Mouse (Mus musculus): ENCODE data around the gene Reln.

Gene Reln

GRCm38 (mm10) chr5:22208311-22209021 lies 136.0 kb downstream of the Reln start:
- no peak for DNase-seq

- no peak for DNase-seq
These were observed 146.6 kb downstream of the Reln start for GRCm38 (mm10) chr5:22197926-22198325.

- DNase-seq, result no peak
These were observed 147.6 kb downstream of the Reln start for GRCm38 (mm10) chr5:22196891-22197290.

GRCm38 (mm10) chr5:22196476-22196875 lies 148.0 kb downstream of the Reln start:
- no peak for DNase-seq

GRCm38 (mm10) chr5:22195352-22195941 lies 149.1 kb downstream of the Reln start:
- no peak for DNase-seq

GRCm38 (mm10) chr5:22191784-22192183 lies 152.7 kb downstream of the Reln start:
- peak in 1 of 2 experiments; percentile 1 for DNase-seq

GRCm38 (mm10) chr5:22190333-22190732 lies 154.2 kb downstream of the Reln start:
- no peak for DNase-seq

- no peak for DNase-seq
These were observed 156.9 kb downstream of the Reln start for GRCm38 (mm10) chr5:22187599-22187998.

- no peak for DNase-seq
These were observed 168.0 kb downstream of the Reln start for GRCm38 (mm10) chr5:22176480-22176879.

GRCm38 (mm10) chr5:22171336-22171735 lies 173.2 kb downstream of the Reln start:
- no peak for DNase-seq

GRCm38 (mm10) chr5:22164060-22164934 lies 180.2 kb downstream of the Reln start:
- DNase-seq, result no peak

GRCm38 (mm10) chr5:22160935-22161334 lies 183.6 kb downstream of the Reln start:
- DNase-seq, result no peak

GRCm38 (mm10) chr5:22158754-22159153 lies 185.7 kb downstream of the Reln start:
- no peak for DNase-seq

GRCm38 (mm10) chr5:22153601-22154000 lies 190.9 kb downstream of the Reln start:
- no peak for DNase-seq

- no peak for DNase-seq
These were observed 202.7 kb downstream of the Reln start for GRCm38 (mm10) chr5:22141821-22142220.

- no peak for DNase-seq
These were observed 205.5 kb downstream of the Reln start for GRCm38 (mm10) chr5:22139015-22139414.

- DNase-seq, result no peak
These were observed 210.1 kb downstream of the Reln start for GRCm38 (mm10) chr5:22134402-22134801.

GRCm38 (mm10) chr5:22131730-22132522 lies 212.6 kb downstream of the Reln start:
- DNase-seq, result no peak

- DNase-seq, result no peak
These were observed 216.9 kb downstream of the Reln start for GRCm38 (mm10) chr5:22127583-22127982.

GRCm38 (mm10) chr5:22119296-22119695 lies 225.2 kb downstream of the Reln start:
- DNase-seq, result no peak

- DNase-seq, result no peak
These were observed 226.0 kb downstream of the Reln start for GRCm38 (mm10) chr5:22118456-22118855.

GRCm38 (mm10) chr5:22116922-22117321 lies 227.6 kb downstream of the Reln start:
- DNase-seq, result no peak
